Mouse (Mus musculus) lung, adult 2 months (tissue): Measurements from ENCODE around the gene Usp1.

Experiments
- CTCF ChIP-seq: fragments of 200-500 bp; IDR thresholded peaks from 2 replicates; pipeline ENCODE4 v1.5.1; 2011; ENCODE audit warnings: mild to moderate bottlenecking, low read length, control low read depth; ENCODE audit not compliant: insufficient read depth
- POLR2A ChIP-seq: fragments of 200-500 bp; IDR thresholded peaks from 2 replicates; pipeline ENCODE4 v1.6.1; 2011; ENCODE audit warnings: low read depth, mild to moderate bottlenecking, control low read depth, low read length, borderline replicate concordance; ENCODE audit errors: extremely low read depth

DNA sequence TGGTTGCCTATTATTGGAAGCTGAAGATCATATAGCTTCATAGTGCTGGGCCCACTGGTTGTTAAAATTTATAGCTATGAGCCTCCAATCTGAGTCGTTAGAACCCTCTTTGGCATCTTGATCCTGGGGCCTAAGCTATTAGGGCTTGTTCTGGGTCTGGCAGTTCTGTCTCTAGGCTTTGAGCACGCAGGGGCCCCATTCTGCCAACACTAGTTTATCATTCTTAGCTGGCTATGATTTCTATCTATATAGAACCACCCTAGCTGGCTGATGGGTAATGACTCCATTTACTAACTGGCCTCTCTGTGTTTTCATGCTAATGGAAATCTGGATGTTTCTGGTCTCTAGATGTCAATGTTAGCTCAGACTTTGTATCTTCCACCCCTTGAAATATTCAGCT is 5.9 kb upstream of the Usp1 start:
- TF ChIP-seq POLR2A: no peak
- no peak for TF ChIP-seq CTCF
